ENCODE assay signal across 8 mouse cellular contexts in genomic region chr7:115170439-115170838, GRCm38 (mm10).
DNase-seq lines count a peak whose midpoint lies in the region; ATAC-seq and TF ChIP-seq lines count a peak whose summit lies in the region.

No protein-coding gene starts in this region.

- intact Hi-C loops in heart, adult 2 months (cut with DNase I): no loop called here

- no peak for TF ChIP-seq CTCF in heart, adult 2 months (IDR thresholded peaks at IDR 0.05)
- TF ChIP-seq CTCF in brain, embryonic 14.5 days (IDR thresholded peaks at IDR 0.05; ENCODE audit: borderline replicate concordance, extremely low read depth, insufficient read depth, insufficient read length): no peak

- no peak overlapping the region for H3K27ac ChIP-seq in heart, adult 2 months
- no peak overlapping the region for H3K27ac ChIP-seq in heart, embryonic 10.5 days
- no peak overlapping the region for H3K27ac ChIP-seq in embryonic facial prominence, embryonic 14.5 days (replicated peaks; ENCODE audit: low read depth, low read length)
- H3K27ac ChIP-seq in midbrain, embryonic 11.5 days (ENCODE audit: low read depth, low read length): no peak overlapping the region

- WGBS in heart, adult 2 months: 43% methylated on average over 9 of the region's 9 CpGs
- 49% methylated on average over 9 of the region's 9 CpGs for WGBS in heart, embryonic 10.5 days
- WGBS in embryonic facial prominence, embryonic 14.5 days: 22% methylated on average over 8 of the region's 9 CpGs
- 65% methylated on average over 9 of the region's 9 CpGs for WGBS in midbrain, embryonic 11.5 days

- peak; percentile 67 for DNase-seq in heart, adult 2 months
- DNase-seq in heart, embryonic 10.5 days (ENCODE audit: low spot score): no peak
- DNase-seq in brain, embryonic 14.5 days (ENCODE audit: low read depth): peak; percentile 82
- DNase-seq in embryonic facial prominence, embryonic 14.5 days (ENCODE audit: low spot score): peak; percentile 70
- peak; percentile 65 for DNase-seq in heart, postnatal 4 days
- DNase-seq in lung, postnatal 25 days (ENCODE audit: low spot score): peak; percentile 18
- no peak for DNase-seq in midbrain, embryonic 11.5 days (ENCODE audit: low spot score, missing footprints)

- H3K4me2 ChIP-seq in embryonic facial prominence, embryonic 14.5 days (ENCODE audit: low read depth, low read length): peak overlapping the region; percentile 34
- H3K4me2 ChIP-seq in midbrain, embryonic 11.5 days: no peak overlapping the region

- H3K79me2 ChIP-seq in heart, adult 2 months (replicated peaks; ENCODE audit: control insufficient read depth, insufficient read depth, low read length): no peaks in the 10 kb centered on the region

- peak; percentile 77 for ATAC-seq in embryonic facial prominence, embryonic 14.5 days (ENCODE audit: low read depth)
- ATAC-seq in activated CD4-positive, CD25-positive, alpha-beta regulatory T cell, adult 4 months: no peak
- ATAC-seq in midbrain, embryonic 11.5 days (ENCODE audit: low FRiP score): no peak

- no peaks in the 10 kb centered on the region for H3K36me3 ChIP-seq in heart, adult 2 months (ENCODE audit: control insufficient read depth, insufficient read depth, low read length)
- H3K36me3 ChIP-seq in heart, embryonic 10.5 days: no peaks in the 10 kb centered on the region
- H3K36me3 ChIP-seq in embryonic facial prominence, embryonic 14.5 days (ENCODE audit: control insufficient read depth, insufficient read depth, low read length): no peaks in the 10 kb centered on the region
- no peaks in the 10 kb centered on the region for H3K36me3 ChIP-seq in midbrain, embryonic 11.5 days (ENCODE audit: control insufficient read depth, insufficient read depth, low read length)

- no peaks in the 10 kb centered on the region for H3K27me3 ChIP-seq in heart, adult 2 months (ENCODE audit: control insufficient read depth, insufficient read depth, low read length)
- peaks cover 7% of the 10 kb centered on the region; the same call in 1 of the 2 replicates for H3K27me3 ChIP-seq in heart, embryonic 10.5 days (ENCODE audit: insufficient read depth, poor library complexity, severe bottlenecking)
- peaks cover 4% of the 10 kb centered on the region; the same call in 1 of the 2 replicates for H3K27me3 ChIP-seq in embryonic facial prominence, embryonic 14.5 days (replicated peaks; ENCODE audit: control insufficient read depth, insufficient read depth, low read length)
- H3K27me3 ChIP-seq in midbrain, embryonic 11.5 days (ENCODE audit: control insufficient read depth, insufficient read depth, low read length): no peaks in the 10 kb centered on the region

- no peaks in the 10 kb centered on the region; the same call in 1 of the 2 replicates for H3K4me1 ChIP-seq in heart, adult 2 months (ENCODE audit: control insufficient read depth, insufficient read depth, low read length)
- H3K4me1 ChIP-seq in heart, embryonic 10.5 days: 0 out of 2 replicates have a peak, but pooled peaks cover 3% of the 10 kb centered on the region
- 0 out of 2 replicates have a peak, but pooled peaks cover 4% of the 10 kb centered on the region for H3K4me1 ChIP-seq in embryonic facial prominence, embryonic 14.5 days (ENCODE audit: control insufficient read depth, insufficient read depth, low read length)
- H3K4me1 ChIP-seq in midbrain, embryonic 11.5 days (ENCODE audit: control insufficient read depth, insufficient read depth, low read length): no peaks in the 10 kb centered on the region

- H3K9me3 ChIP-seq in heart, embryonic 10.5 days: 0 out of 2 replicates have a peak, but pooled peaks cover 4% of the 10 kb centered on the region
- H3K9me3 ChIP-seq in embryonic facial prominence, embryonic 14.5 days (ENCODE audit: control insufficient read depth, low read length): peaks cover 6% of the 10 kb centered on the region
- no peaks in the 10 kb centered on the region for H3K9me3 ChIP-seq in midbrain, embryonic 11.5 days (ENCODE audit: control insufficient read depth, low read length)

- TF ChIP-seq POLR2A in heart, adult 2 months (IDR thresholded peaks at IDR 0.05; ENCODE audit: insufficient read depth, low read depth, low read length): no peak
- TF ChIP-seq POLR2A in brain, embryonic 14.5 days (IDR thresholded peaks at IDR 0.05; ENCODE audit: borderline replicate concordance, extremely low read depth, insufficient read depth, insufficient read length, poor library complexity, severe bottlenecking): no peak

- H3K4me3 ChIP-seq in heart, adult 2 months: no peak overlapping the region
- no peak overlapping the region for H3K4me3 ChIP-seq in heart, embryonic 10.5 days
- H3K4me3 ChIP-seq in embryonic facial prominence, embryonic 14.5 days (ENCODE audit: low read depth, low read length): no peak overlapping the region
- no peak overlapping the region for H3K4me3 ChIP-seq in midbrain, embryonic 11.5 days (ENCODE audit: low read depth, low read length)

- TF ChIP-seq EP300 in heart, adult 2 months (IDR thresholded peaks at IDR 0.05; ENCODE audit: insufficient read depth, low read depth, low read length): no peak

- no peak overlapping the region for H3K9ac ChIP-seq in heart, adult 2 months (ENCODE audit: low read depth, low read length)
- H3K9ac ChIP-seq in embryonic facial prominence, embryonic 14.5 days (ENCODE audit: low read depth, low read length): no peak overlapping the region
- H3K9ac ChIP-seq in midbrain, embryonic 11.5 days (ENCODE audit: low read length): no peak overlapping the region

Comparison
In these comparisons a context has a peak if more than half of its experiments do, and no peak if none do; other contexts are left out.
1. DNase-seq: peak in heart, adult 2 months (2 of 2), brain, embryonic 14.5 days (single experiment), embryonic facial prominence, embryonic 14.5 days (single experiment), heart, postnatal 4 days (single experiment) and lung, postnatal 25 days (single experiment); none in heart, embryonic 10.5 days (single experiment) and midbrain, embryonic 11.5 days (single experiment).